In the genomic region with DNA sequence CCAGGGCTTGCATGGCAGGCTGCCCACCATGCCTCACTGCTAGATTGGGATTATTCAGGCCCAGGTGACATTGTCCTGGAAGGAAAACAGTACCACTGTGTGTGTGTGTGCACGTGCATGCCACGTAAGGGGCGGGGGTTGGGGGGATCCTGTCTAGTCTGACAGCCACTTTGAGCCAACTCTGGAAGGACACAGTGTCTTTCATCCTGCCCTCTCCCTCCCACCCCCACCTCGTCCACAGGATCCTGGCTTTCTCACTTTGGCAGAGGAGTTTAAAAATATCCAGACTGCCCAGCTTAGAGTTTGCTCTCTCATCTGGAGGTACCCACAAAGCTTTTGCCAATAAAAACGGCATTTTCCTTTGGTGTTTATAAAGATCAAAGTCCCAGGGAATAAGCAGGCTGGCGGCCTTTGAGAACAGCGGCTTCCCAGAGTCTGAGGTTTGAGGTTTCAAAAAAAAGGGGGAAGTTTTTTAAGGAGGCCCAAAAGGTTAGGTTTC, we compare ENCODE assay signal across 10 mouse cellular contexts.
DNase-seq lines count a peak whose midpoint lies in the region; ATAC-seq and TF ChIP-seq lines count a peak whose summit lies in the region.
"Had no signal": no experiment of that assay in that cellular context is flagged by ENCODE, and none has a peak within 500 bp of the region (broad histone marks: within the 10 kb centered on the region; RNA-seq: fewer than 3 reads in every experiment).

No protein-coding gene starts in this region.

- no peaks in the 10 kb centered on the region for H3K36me3 ChIP-seq in lung, embryonic 15.5 days
- H3K36me3 ChIP-seq in heart, embryonic 11.5 days (ENCODE audit: control insufficient read depth, insufficient read depth, low read length): no peaks in the 10 kb centered on the region
- no peaks in the 10 kb centered on the region for H3K36me3 ChIP-seq in limb, embryonic 15.5 days

- no peak overlapping the region for H3K4me2 ChIP-seq in lung, embryonic 15.5 days
- H3K4me2 ChIP-seq in heart, embryonic 11.5 days: no peak overlapping the region
- H3K4me2 ChIP-seq in limb, embryonic 15.5 days: no peak overlapping the region

- TF ChIP-seq POLR2A in lung, adult 2 months (IDR thresholded peaks at IDR 0.05; ENCODE audit: borderline replicate concordance, extremely low read depth, low read depth, low read length): no peak

- H3K4me3 ChIP-seq in lung, embryonic 15.5 days: no peak overlapping the region
- H3K4me3 ChIP-seq in lung, adult 2 months (replicated peaks; ENCODE audit: extremely low read depth, low read depth, low read length): no peak overlapping the region
- H3K4me3 ChIP-seq in heart, embryonic 11.5 days (ENCODE audit: low read depth, low read length): no peak overlapping the region
- H3K4me3 ChIP-seq in limb, embryonic 15.5 days: no peak overlapping the region

- H3K27me3 ChIP-seq in lung, embryonic 15.5 days: no peaks in the 10 kb centered on the region
- H3K27me3 ChIP-seq in heart, embryonic 11.5 days (ENCODE audit: control insufficient read depth, insufficient read depth, low read length): no peaks in the 10 kb centered on the region
- H3K27me3 ChIP-seq in limb, embryonic 15.5 days: no peaks in the 10 kb centered on the region

- no peak for TF ChIP-seq CTCF in lung, adult 2 months (IDR thresholded peaks at IDR 0.05; ENCODE audit: insufficient read depth, low read length)

- H3K27ac ChIP-seq in lung, embryonic 15.5 days: 0 out of 2 replicates have a peak overlapping the region, but pooled peaks have one; percentile 3
- peak overlapping the region; percentile 57; the same call in 1 of the 2 replicates for H3K27ac ChIP-seq in heart, embryonic 11.5 days (ENCODE audit: low read depth, low read length)
- H3K27ac ChIP-seq in limb, embryonic 15.5 days: peak overlapping the region; percentile 47; the same call in 1 of the 2 replicates
- H3K27ac ChIP-seq: liver, embryonic 14.5 days had no signal

- DNase-seq in adrenal gland, postnatal 10 days: peak; percentile 54
- DNase-seq in adrenal gland, adult 8-10 months: no peak
- DNase-seq in lung, adult 2 months: no peak
- DNase-seq in frontal cortex, postnatal 10 days (ENCODE audit: low spot score in 2 of 2): no peak
- DNase-seq in retina, postnatal 1 day: no peak
- DNase-seq: spleen, adult 18-20 months had no signal

- 43% methylated on average over 7 of the region's 7 CpGs for WGBS in lung, embryonic 15.5 days
- 48% methylated on average over 7 of the region's 7 CpGs for WGBS in lung, adult 2 months
- WGBS in heart, embryonic 11.5 days (ENCODE audit: insufficient replicate concordance): 43% methylated on average over 7 of the region's 7 CpGs
- WGBS in limb, embryonic 15.5 days: 23% methylated on average over 7 of the region's 7 CpGs

- no peaks in the 10 kb centered on the region for H3K9me3 ChIP-seq in lung, embryonic 15.5 days
- H3K9me3 ChIP-seq in heart, embryonic 11.5 days (replicated peaks; ENCODE audit: control insufficient read depth, low read length): no peaks in the 10 kb centered on the region
- no peaks in the 10 kb centered on the region for H3K9me3 ChIP-seq in limb, embryonic 15.5 days

- no peaks in the 10 kb centered on the region for H3K4me1 ChIP-seq in lung, embryonic 15.5 days
- H3K4me1 ChIP-seq in lung, adult 2 months (ENCODE audit: control insufficient read depth, insufficient read depth, low read length): no peaks in the 10 kb centered on the region
- peaks cover 31% of the 10 kb centered on the region for H3K4me1 ChIP-seq in heart, embryonic 11.5 days (ENCODE audit: control insufficient read depth, insufficient read depth, low read length)
- peaks cover 24% of the 10 kb centered on the region for H3K4me1 ChIP-seq in limb, embryonic 15.5 days

- no peak for ATAC-seq in lung, embryonic 15.5 days (ENCODE audit: borderline replicate concordance, extremely low read depth, low FRiP score, low TSS enrichment)
- no peak for ATAC-seq in heart, embryonic 11.5 days (replicated peaks; ENCODE audit: insufficient number of reproducible peaks, low FRiP score, low TSS enrichment)
- ATAC-seq in limb, embryonic 15.5 days (ENCODE audit: insufficient number of reproducible peaks, low FRiP score, low TSS enrichment, low read depth): no peak; the same call in 1 of the 2 replicates

- H3K9ac ChIP-seq in lung, embryonic 15.5 days: no peak overlapping the region
- no peak overlapping the region for H3K9ac ChIP-seq in heart, embryonic 11.5 days (ENCODE audit: low read depth, low read length)
- H3K9ac ChIP-seq in limb, embryonic 15.5 days: no peak overlapping the region
- H3K9ac ChIP-seq: liver, embryonic 14.5 days had no signal

Comparison
In these comparisons a context has a peak if more than half of its experiments do, and no peak if none do; other contexts are left out.
1. H3K27ac ChIP-seq: peak in every context shown above with its lines; median percentile 57 in heart, embryonic 11.5 days; 47 in limb, embryonic 15.5 days; 3 in lung, embryonic 15.5 days.